Mouse (Mus musculus) hindbrain, embryonic 10.5 days (tissue): ENCODE measurements around the gene Olfr1029. TPM values are rescaled to one million over a fixed set of nuclear protein-coding genes. Genes with fewer than 3 reads are reported as not detected.
"Not testable (repeated sequence)": the region's sequence is repeated elsewhere in the genome, so short reads cannot be mapped to it uniquely, and the experiment has no call there.

ENCODE experiments used
- DNase-seq: peaks from one replicate; pipeline ENCODE4 v3.0.0-alpha.2; 2017; ENCODE audit warnings: low spot score
- H3K27ac ChIP-seq: fragments of 300-500 bp; sonication (generic); 2 replicates; pipeline ENCODE4 v1.5.1; 2016; ENCODE audit warnings: mild to moderate bottlenecking, moderate library complexity
- H3K27me3 ChIP-seq: fragments of 300-500 bp; sonication (generic); 2 replicates; pipeline ENCODE4 v1.6.1; 2016; ENCODE audit warnings: mild to moderate bottlenecking; ENCODE audit not compliant: poor library complexity, insufficient read depth, severe bottlenecking
- H3K36me3 ChIP-seq: fragments of 300-500 bp; sonication (generic); 2 replicates; pipeline ENCODE4 v1.6.1; 2016; ENCODE audit warnings: mild to moderate bottlenecking, moderate library complexity
- H3K4me1 ChIP-seq: fragments of 300-500 bp; sonication (generic); replicated peaks from 2 replicates; pipeline ENCODE4 v1.6.1; 2016; ENCODE audit warnings: mild to moderate bottlenecking
- H3K4me3 ChIP-seq: fragments of 300-500 bp; sonication (generic); 2 replicates; pipeline ENCODE4 v1.5.1; 2016; ENCODE audit warnings: mild to moderate bottlenecking, moderate library complexity
- H3K9me3 ChIP-seq: fragments of 300-500 bp; sonication (generic); 2 replicates; pipeline ENCODE4 v1.6.1; 2016; ENCODE audit warnings: mild to moderate bottlenecking, moderate library complexity
- WGBS: fragments of 180-500 bp; shearing (Covaris S2); methylation state at CpG from one replicate; pipeline ENCODE4 v1.1.7; 2016; 5-methylcytosine and 5-hydroxymethylcytosine counted together
- polyA plus RNA-seq: library from polyadenylated mRNA; unstranded; fragments of >200 nt; fragmentation: Nextera tagmentation; extraction: Ambion mirVana; gene quantifications from 2 replicates; pipeline ENCODE4 v1.2.1, GENCODE M21; 2016

The Olfr1029 gene
- not detected in 2 replicates for polyA plus RNA-seq

GRCm38 (mm10) chr2:85973595-85973994, at the start of gene Olfr1029:
Gene Olfr1029 (plus strand): TSS chr2:85973895.
- H3K27me3 ChIP-seq = no peaks in the 10 kb centered on the region
- H3K36me3 ChIP-seq = no peaks in the 10 kb centered on the region
- H3K4me3 ChIP-seq = no peak within 1 kb of the TSS
- no peak for DNase-seq
- WGBS = 92% methylated on average over 2 of the region's 2 CpGs
- no peaks in the 10 kb centered on the region for H3K4me1 ChIP-seq
- no peaks in the 10 kb centered on the region for H3K9me3 ChIP-seq
- H3K27ac ChIP-seq = no peak within 1 kb of the TSS

DNA sequence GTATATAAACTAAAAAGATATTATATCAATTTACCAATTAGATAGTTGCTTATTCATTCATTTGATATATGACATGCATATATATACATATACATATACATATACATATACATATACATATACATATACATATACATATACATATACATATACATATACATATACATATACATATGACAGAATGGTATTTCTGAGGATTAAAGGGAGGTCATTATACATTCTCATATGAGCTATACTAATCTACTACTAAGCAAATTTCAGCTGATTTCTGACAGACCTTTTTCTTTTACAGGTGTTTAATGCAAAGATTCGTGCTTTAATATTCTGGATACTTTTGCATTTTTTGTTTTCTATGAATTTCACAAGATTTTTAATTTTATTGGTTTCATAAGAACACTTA, 23.6 kb upstream of the Olfr1029 start, which contains the start of gene Olfr1028:
Gene Olfr1028 (plus strand): TSS at position 301 of the 400 bp plus-strand sequence.
- Histone ChIP-seq H3K4me1 (no peaks in the 10 kb centered on the region), H3K27ac (no peak within 1 kb of the TSS), H3K27me3 (no peaks in the 10 kb centered on the region), H3K9me3 (no peaks in the 10 kb centered on the region), H3K4me3 (no peak within 1 kb of the TSS), H3K36me3 (no peaks in the 10 kb centered on the region)
- WGBS = 85% methylated on average over 1 of the region's 1 CpGs
- DNase-seq = no peak

DNA sequence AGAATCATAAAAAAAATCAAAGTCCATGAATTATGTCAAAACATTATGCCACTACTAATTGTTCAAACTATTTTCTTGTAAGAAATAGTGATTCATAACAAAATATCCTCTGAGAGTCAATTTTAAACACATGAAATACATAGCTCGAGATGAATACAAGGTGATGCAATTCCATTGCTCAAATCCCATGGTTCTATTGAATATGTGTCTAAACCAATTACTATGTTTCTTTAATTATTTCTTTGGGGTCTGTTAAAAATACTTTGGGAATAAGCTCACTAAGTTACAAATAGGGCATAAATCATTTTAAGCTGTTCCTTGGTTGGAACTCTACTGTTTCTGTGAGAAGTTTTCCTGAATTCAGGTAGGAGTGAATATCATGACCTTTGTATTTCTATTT, 5.3 kb downstream of the Olfr1029 start, which contains the start of gene Olfr1030:
Gene Olfr1030 (plus strand): TSS at position 301 of the 400 bp plus-strand sequence.
- 82% methylated on average over 1 of the region's 1 CpGs for WGBS
- Histone ChIP-seq H3K36me3 (no peaks in the 10 kb centered on the region), H3K27me3 (no peaks in the 10 kb centered on the region), H3K4me3 (no peak within 1 kb of the TSS), H3K9me3 (no peaks in the 10 kb centered on the region), H3K27ac (no peak within 1 kb of the TSS), H3K4me1 (no peaks in the 10 kb centered on the region)
- DNase-seq = no peak

- no peak for DNase-seq
- no peaks in the 10 kb centered on the region for H3K9me3 ChIP-seq
- H3K27me3 ChIP-seq = no peaks in the 10 kb centered on the region
- WGBS = 70% methylated on average over 3 of the region's 3 CpGs
- no peak within 1 kb of the TSS for H3K4me3 ChIP-seq
- no peak within 1 kb of the TSS for H3K27ac ChIP-seq
- H3K4me1 ChIP-seq = no peaks in the 10 kb centered on the region
- no peaks in the 10 kb centered on the region for H3K36me3 ChIP-seq
Measured at GRCm38 (mm10) chr2:85990004-85990403, 16.3 kb downstream of the Olfr1029 start, which contains the start of gene Olfr1031. Gene Olfr1031 (plus strand): TSS chr2:85990304.

DNA sequence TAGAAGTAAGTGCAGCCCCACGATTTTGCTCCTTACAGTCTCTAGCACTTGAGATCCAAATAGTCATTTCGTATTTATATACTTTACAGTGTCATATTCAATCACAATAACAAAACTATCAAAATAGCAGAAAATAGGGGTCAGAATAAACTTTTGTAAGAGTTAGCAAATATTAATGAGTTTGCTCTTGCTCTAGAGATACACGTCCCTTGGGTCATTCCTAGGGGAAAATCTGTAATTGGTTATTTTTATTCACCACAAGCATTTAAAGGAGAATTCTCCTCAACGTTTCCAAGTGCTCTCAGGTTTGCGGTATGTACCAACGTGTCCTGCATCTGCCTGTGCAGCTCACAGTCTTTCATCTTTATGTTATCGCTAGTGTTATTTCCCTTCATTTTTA, 31.5 kb downstream of the Olfr1029 start, which contains the start of gene Olfr1032:
Gene Olfr1032 (plus strand): TSS at position 301 of the 400 bp plus-strand sequence.
- Histone ChIP-seq H3K27me3 (no peaks in the 10 kb centered on the region), H3K9me3 (no peaks in the 10 kb centered on the region)
- 89% methylated on average over 7 of the region's 7 CpGs for whole genome bisulfite sequencing

DNA sequence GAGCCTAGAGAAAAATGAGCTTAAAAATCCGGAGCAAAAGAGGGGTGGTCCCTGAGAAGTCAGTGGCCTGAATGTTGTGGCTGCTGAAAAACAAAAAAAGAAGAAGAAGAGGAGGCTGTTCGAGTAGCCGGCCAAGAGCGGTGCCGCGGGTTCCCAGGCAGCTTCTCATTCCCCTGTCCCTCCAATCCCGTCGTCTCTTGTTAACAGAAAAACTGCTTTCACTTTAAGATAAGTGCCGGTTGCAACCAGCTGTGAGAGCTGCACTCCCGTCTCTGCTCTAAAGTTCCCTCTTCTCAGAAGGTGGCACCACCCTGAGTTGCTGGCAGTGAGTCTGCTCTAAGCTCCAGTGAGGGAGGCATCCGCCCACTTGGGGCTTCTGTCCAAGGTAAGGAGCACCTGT, 46.7 kb downstream of the Olfr1029 start, which contains the start of gene Olfr1033:
Gene Olfr1033 (plus strand): TSS at position 228 of the 400 bp plus-strand sequence.
- not testable (repeated sequence) for H3K36me3 ChIP-seq, H3K27ac ChIP-seq, H3K27me3 ChIP-seq, H3K4me1 ChIP-seq, H3K9me3 ChIP-seq
- peak; percentile 8 for DNase-seq
- 5% methylated on average over 11 of the region's 11 CpGs for WGBS
- peak within 1 kb of the TSS; percentile 45 for H3K4me3 ChIP-seq

More for the DNA sequence above, 31.5 kb downstream of the Olfr1029 start, which contains the start of gene Olfr1032:
- Histone ChIP-seq H3K4me1 (no peaks in the 10 kb centered on the region), H3K4me3 (no peak within 1 kb of the TSS), H3K36me3 (no peaks in the 10 kb centered on the region), H3K27ac (no peak within 1 kb of the TSS)
- no peak for DNase-seq

DNA sequence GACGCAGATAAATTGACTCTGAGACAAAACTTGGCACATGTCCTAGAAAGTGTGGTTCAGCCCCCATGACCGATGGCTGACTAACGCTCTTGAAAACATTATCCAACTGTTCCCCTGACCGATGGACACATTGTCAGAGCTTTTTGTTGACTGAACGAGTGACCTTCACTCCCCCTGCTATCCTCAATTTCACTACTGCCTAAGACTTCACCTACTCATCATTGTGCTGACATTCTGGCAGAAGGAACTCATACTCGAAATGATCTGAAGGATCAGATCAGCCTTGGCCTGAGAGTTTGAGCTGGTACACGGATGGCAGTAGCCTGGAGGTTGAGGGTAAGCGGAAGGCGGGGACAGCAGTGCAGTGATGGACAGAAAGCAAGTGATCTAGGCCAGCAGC, 47.8 kb downstream of the Olfr1029 start:
- H3K27ac ChIP-seq, H3K9me3 ChIP-seq, H3K36me3 ChIP-seq, H3K4me3 ChIP-seq, H3K27me3 ChIP-seq, H3K4me1 ChIP-seq, DNase-seq: not testable (repeated sequence)
- WGBS = 84% methylated on average over 8 of the region's 9 CpGs

Other genes with a start within 250 kb of the Olfr1029 start
- gene Olfr1012, start 211.1 kb upstream of the Olfr1029 start, polyA plus RNA-seq = not detected in 2 replicates
- gene Olfr1013, start 206.8 kb upstream of the Olfr1029 start, polyA plus RNA-seq = not detected in 2 replicates
- gene Olfr1014, start 201.2 kb upstream of the Olfr1029 start, polyA plus RNA-seq = not detected in 2 replicates
- not detected in 2 replicates for gene Olfr1015, start 191.9 kb upstream of the Olfr1029 start, polyA plus RNA-seq
- not detected in 2 replicates for gene Olfr1016, start 171.4 kb upstream of the Olfr1029 start, polyA plus RNA-seq
- gene Olfr1018, start 155.4 kb upstream of the Olfr1029 start, polyA plus RNA-seq = not detected in 2 replicates
- not detected in 2 replicates for gene Olfr1019, start 128.4 kb upstream of the Olfr1029 start, polyA plus RNA-seq
- not detected in 2 replicates for gene Olfr1020, start 126.9 kb upstream of the Olfr1029 start, polyA plus RNA-seq
- gene Olfr1022, start 105.3 kb upstream of the Olfr1029 start, polyA plus RNA-seq = not detected in 2 replicates
- gene Olfr1023, start 88.3 kb upstream of the Olfr1029 start, polyA plus RNA-seq = not detected in 2 replicates
- gene Olfr1024, start 68.8 kb upstream of the Olfr1029 start, polyA plus RNA-seq = not detected in 2 replicates
- not detected in 2 replicates for gene Olfr1025-ps1, start 58.7 kb upstream of the Olfr1029 start, polyA plus RNA-seq
- not detected in 2 replicates for gene Olfr1026, start 52.3 kb upstream of the Olfr1029 start, polyA plus RNA-seq
- gene Olfr1028, start 23.5 kb upstream of the Olfr1029 start, polyA plus RNA-seq = not detected in 2 replicates
- gene Olfr1030, start 5.4 kb downstream of the Olfr1029 start, polyA plus RNA-seq = not detected in 2 replicates
- gene Olfr1031, start 16.4 kb downstream of the Olfr1029 start, polyA plus RNA-seq = not detected in 2 replicates
- not detected in 2 replicates for gene Olfr1032, start 31.6 kb downstream of the Olfr1029 start, polyA plus RNA-seq
- not detected in 2 replicates for gene Olfr1033, start 46.7 kb downstream of the Olfr1029 start, polyA plus RNA-seq
- not detected in 2 replicates for gene Olfr1034, start 72.0 kb downstream of the Olfr1029 start, polyA plus RNA-seq
- not detected in 2 replicates for gene Olfr1036, start 100.1 kb downstream of the Olfr1029 start, polyA plus RNA-seq
- not detected in 2 replicates for gene Olfr1037, start 113.5 kb downstream of the Olfr1029 start, polyA plus RNA-seq
- gene Olfr1039, start 162.0 kb downstream of the Olfr1029 start, polyA plus RNA-seq = not detected in 2 replicates
- not detected in 2 replicates for gene Olfr1040, start 172.8 kb downstream of the Olfr1029 start, polyA plus RNA-seq
- not detected in 2 replicates for gene Olfr1042, start 187.9 kb downstream of the Olfr1029 start, polyA plus RNA-seq
- gene Olfr1043, start 193.6 kb downstream of the Olfr1029 start, polyA plus RNA-seq = not detected in 2 replicates
- not detected in 2 replicates for gene Olfr1044, start 203.9 kb downstream of the Olfr1029 start, polyA plus RNA-seq
- gene Olfr52, start 211.8 kb downstream of the Olfr1029 start, polyA plus RNA-seq = not detected in 2 replicates
- not detected in 2 replicates for gene Olfr1045, start 229.1 kb downstream of the Olfr1029 start, polyA plus RNA-seq
- gene Olfr1046, start 245.4 kb downstream of the Olfr1029 start, polyA plus RNA-seq = not detected in 2 replicates